Mouse (Mus musculus) heart, embryonic 16.5 days (tissue): ENCODE measurements around the gene Myd88. TPM values are rescaled to one million over a fixed set of nuclear protein-coding genes. Genes with fewer than 3 reads are reported as not detected.
A peak's percentile ranks its signal among the peaks of the same experiment; 100 is the strongest.
"Not testable (repeated sequence)": the region's sequence is repeated elsewhere in the genome, so short reads cannot be mapped to it uniquely, and the experiment has no call there.

Experiments used
- ATAC-seq: fragments of 200-750 bp; cut with Nextera tagmentation; replicated peaks from 2 replicates; pipeline ENCODE4 v1.8.0; 2017; ENCODE audit warnings: moderate number of reproducible peaks; ENCODE audit not compliant: insufficient read depth, low FRiP score; ENCODE audit errors: extremely low read depth
- H3K27ac ChIP-seq: fragments of 300-500 bp; sonication (generic); 2 replicates; pipeline ENCODE4 v1.5.1; 2014; ENCODE audit warnings: mild to moderate bottlenecking, low read length, control low read depth, moderate library complexity
- H3K27me3 ChIP-seq: fragments of 300-500 bp; sonication (generic); 2 replicates; pipeline ENCODE4 v1.6.1; 2014; ENCODE audit warnings: low read length, mixed read lengths; ENCODE audit not compliant: control insufficient read depth, insufficient read depth
- H3K36me3 ChIP-seq: fragments of 300-500 bp; sonication (generic); 2 replicates; pipeline ENCODE4 v1.6.1; 2014; ENCODE audit not compliant: control insufficient read depth, insufficient read depth
- H3K4me1 ChIP-seq: fragments of 300-500 bp; sonication (generic); 2 replicates; pipeline ENCODE4 v1.6.1; 2014; ENCODE audit warnings: low read length, mixed read lengths; ENCODE audit not compliant: control insufficient read depth, insufficient read depth
- H3K4me2 ChIP-seq: fragments of 300-500 bp; sonication (generic); 2 replicates; pipeline ENCODE4 v1.6.1; 2014; ENCODE audit warnings: low read depth, mild to moderate bottlenecking, control low read depth, low read length
- H3K4me3 ChIP-seq: fragments of 300-500 bp; sonication (generic); 2 replicates; pipeline ENCODE4 v1.5.1; 2014; ENCODE audit warnings: mild to moderate bottlenecking, control low read depth, low read length
- H3K9ac ChIP-seq: fragments of 300-500 bp; sonication (generic); 2 replicates; pipeline ENCODE4 v1.6.1; 2014; ENCODE audit warnings: low read length, control low read depth
- H3K9me3 ChIP-seq: fragments of 300-500 bp; sonication (generic); replicated peaks from 2 replicates; pipeline ENCODE4 v1.6.1; 2016; ENCODE audit warnings: low read length; ENCODE audit not compliant: control insufficient read depth
- WGBS: fragments of 180-500 bp; shearing (Covaris S2); extraction: QIAGEN DNeasy Blood & Tissue Kit; methylation state at CpG from one replicate; pipeline ENCODE4 v1.1.7; 2014; 5-methylcytosine and 5-hydroxymethylcytosine counted together
- polyA plus RNA-seq: library from polyadenylated mRNA; unstranded; fragments of >200 nt; fragmentation: Nextera tagmentation; extraction: Ambion mirVana; gene quantifications from 2 replicates; pipeline ENCODE4 v1.2.1, GENCODE M21; 2015

The Myd88 gene
- 18.1 and 19.0 TPM in 2 replicates for polyA plus RNA-seq

GRCm38 (mm10) chr9:119340909-119341816 is at the start of gene Myd88:
Myd88 (minus strand) TSS chr9:119341411.
- Histone ChIP-seq H3K27ac (peak within 1 kb of the TSS; percentile 92), H3K9ac (peak within 1 kb of the TSS; percentile 92), H3K4me3 (peak within 1 kb of the TSS; percentile 83), H3K27me3 (no peaks in the 10 kb centered on the region), H3K4me1 (peaks cover 20% of the 10 kb centered on the region), H3K9me3 (no peaks in the 10 kb centered on the region), H3K4me2 (peak within 1 kb of the TSS; percentile 90), H3K36me3 (peaks cover under 1% of the 10 kb centered on the region; the same call in 1 of the 2 replicates)
- under 1% methylated on average over 65 of the region's 68 CpGs for WGBS
- ATAC-seq = peak; percentile 98

GRCm38 (mm10) chr9:119390214-119390613 is 49.0 kb upstream of the Myd88 start:
- Histone ChIP-seq H3K4me1 (no peaks in the 10 kb centered on the region), H3K4me3 (no peak overlapping the region), H3K4me2 (no peak overlapping the region), H3K36me3 (no peaks in the 10 kb centered on the region), H3K9me3 (no peaks in the 10 kb centered on the region), H3K27me3 (no peaks in the 10 kb centered on the region), H3K9ac (no peak overlapping the region), H3K27ac (no peak overlapping the region)
- ATAC-seq = no peak
- 98% methylated on average over 2 of the region's 2 CpGs for WGBS

- Histone ChIP-seq H3K36me3 (0 out of 2 replicates have a peak, but pooled peaks cover 2% of the 10 kb centered on the region), H3K4me3 (no peak overlapping the region), H3K9ac (no peak overlapping the region), H3K9me3 (no peaks in the 10 kb centered on the region), H3K4me1 (no peaks in the 10 kb centered on the region), H3K4me2 (no peak overlapping the region), H3K27me3 (no peaks in the 10 kb centered on the region), H3K27ac (no peak overlapping the region)
- WGBS = 47% methylated on average over 5 of the region's 5 CpGs
- ATAC-seq = no peak
These were observed 47.7 kb upstream of the Myd88 start for GRCm38 (mm10) chr9:119388956-119389355.

GRCm38 (mm10) chr9:119382603-119383002 is 41.4 kb upstream of the Myd88 start:
- Histone ChIP-seq H3K9ac (no peak overlapping the region), H3K4me2 (no peak overlapping the region), H3K4me3 (no peak overlapping the region), H3K36me3 (0 out of 2 replicates have a peak, but pooled peaks cover 2% of the 10 kb centered on the region), H3K27me3 (no peaks in the 10 kb centered on the region), H3K9me3 (no peaks in the 10 kb centered on the region), H3K4me1 (no peaks in the 10 kb centered on the region), H3K27ac (no peak overlapping the region)
- 51% methylated on average over 6 of the region's 6 CpGs for WGBS
- ATAC-seq = no peak

- ATAC-seq = no peak
- Histone ChIP-seq H3K4me1 (no peaks in the 10 kb centered on the region), H3K9ac (no peak overlapping the region), H3K36me3 (no peaks in the 10 kb centered on the region), H3K4me2 (no peak overlapping the region), H3K27ac (no peak overlapping the region), H3K4me3 (no peak overlapping the region), H3K27me3 (no peaks in the 10 kb centered on the region), H3K9me3 (no peaks in the 10 kb centered on the region)
- 79% methylated on average over 4 of the region's 4 CpGs for WGBS
These were observed 37.0 kb upstream of the Myd88 start for GRCm38 (mm10) chr9:119378231-119378630.

GRCm38 (mm10) chr9:119375556-119375955 is 34.3 kb upstream of the Myd88 start:
- Histone ChIP-seq H3K4me2 (no peak overlapping the region), H3K36me3 (no peaks in the 10 kb centered on the region), H3K27ac (no peak overlapping the region), H3K9ac (no peak overlapping the region), H3K4me3 (no peak overlapping the region), H3K27me3 (no peaks in the 10 kb centered on the region), H3K4me1 (no peaks in the 10 kb centered on the region), H3K9me3 (no peaks in the 10 kb centered on the region)
- ATAC-seq = no peak
- WGBS = 71% methylated on average over 6 of the region's 6 CpGs

- Histone ChIP-seq H3K4me2 (no peak overlapping the region), H3K36me3 (no peaks in the 10 kb centered on the region), H3K4me1 (no peaks in the 10 kb centered on the region), H3K9me3 (no peaks in the 10 kb centered on the region), H3K27me3 (no peaks in the 10 kb centered on the region), H3K4me3 (no peak overlapping the region), H3K9ac (no peak overlapping the region), H3K27ac (no peak overlapping the region)
- WGBS = 70% methylated on average over 3 of the region's 3 CpGs
- no peak for ATAC-seq
These were observed 33.8 kb upstream of the Myd88 start for GRCm38 (mm10) chr9:119375008-119375407.

GRCm38 (mm10) chr9:119371251-119371650 is 30.0 kb upstream of the Myd88 start:
- no peak overlapping the region for H3K4me2 ChIP-seq
- no peak overlapping the region for H3K9ac ChIP-seq
- H3K4me1 ChIP-seq = no peaks in the 10 kb centered on the region
- no peaks in the 10 kb centered on the region for H3K27me3 ChIP-seq
- ATAC-seq = no peak
- H3K9me3 ChIP-seq = no peaks in the 10 kb centered on the region
- H3K36me3 ChIP-seq = no peaks in the 10 kb centered on the region
- WGBS = 78% methylated on average over 4 of the region's 4 CpGs
- no peak overlapping the region for H3K27ac ChIP-seq
- H3K4me3 ChIP-seq = no peak overlapping the region

GRCm38 (mm10) chr9:119370770-119371169 is 29.6 kb upstream of the Myd88 start:
- WGBS = 81% methylated on average over 4 of the region's 4 CpGs
- not testable (repeated sequence) for ATAC-seq, H3K4me1 ChIP-seq, H3K9me3 ChIP-seq, H3K27me3 ChIP-seq, H3K9ac ChIP-seq, H3K27ac ChIP-seq, H3K4me3 ChIP-seq, H3K4me2 ChIP-seq, H3K36me3 ChIP-seq
